In the genomic region with DNA sequence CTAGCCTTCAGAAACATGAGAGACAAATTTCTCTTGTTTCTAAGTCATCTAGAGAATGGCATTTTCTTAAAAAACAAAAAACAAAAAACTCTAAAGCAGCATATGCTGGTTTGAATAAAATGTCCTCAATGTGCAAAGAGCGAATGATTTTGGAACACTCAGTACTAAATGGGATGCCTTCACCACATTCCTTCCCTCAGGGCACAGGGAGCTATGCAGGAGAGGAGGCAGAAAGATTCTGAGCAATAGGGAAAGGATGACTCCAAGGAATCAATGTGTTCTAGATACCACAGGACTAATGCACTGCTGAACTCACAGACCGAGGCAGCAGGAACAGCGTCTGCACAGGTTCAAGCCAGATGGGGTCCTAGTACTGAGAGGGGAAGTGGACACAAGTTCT, we compare ENCODE assay signal across 23 mouse cellular contexts.
"Had no signal": no experiment of that assay in that cellular context is flagged by ENCODE, and none has a peak within 500 bp of the region (broad histone marks: within the 10 kb centered on the region; RNA-seq: fewer than 3 reads in every experiment).

No protein-coding gene starts in this region.

- H3K27ac ChIP-seq: heart, adult 2 months; heart, embryonic 13.5 days; heart, embryonic 15.5 days; hindbrain, embryonic 13.5 days; hindbrain, embryonic 15.5 days; hindbrain, postnatal 0 days; limb, embryonic 13.5 days; limb, embryonic 15.5 days; liver, embryonic 12.5 days; liver, embryonic 14.5 days had no signal

- ATAC-seq: hindbrain, postnatal 0 days; intestine, postnatal 0 days; liver, embryonic 12.5 days had no signal

- H3K4me1 ChIP-seq: heart, embryonic 15.5 days; hindbrain, embryonic 13.5 days; hindbrain, embryonic 15.5 days; limb, embryonic 13.5 days; limb, embryonic 15.5 days; liver, embryonic 12.5 days had no signal

- H3K9ac ChIP-seq: heart, embryonic 13.5 days; heart, embryonic 15.5 days; hindbrain, embryonic 13.5 days; hindbrain, embryonic 15.5 days; limb, embryonic 13.5 days; limb, embryonic 15.5 days; liver, embryonic 12.5 days; liver, embryonic 14.5 days had no signal

- DNase-seq: gastrocnemius, postnatal 14 days; gastrocnemius, postnatal 36 days; heart, adult 11 months; heart, adult 2 months; heart, postnatal 14 days; heart, postnatal 36 days; kidney, adult 18-20 months; kidney, adult 8-10 months; kidney, postnatal 10 days; kidney, postnatal 25 days; kidney, postnatal 4 days; left cerebral cortex, postnatal 4 days had no signal

- H3K27me3 ChIP-seq: heart, embryonic 13.5 days; heart, embryonic 15.5 days; hindbrain, embryonic 13.5 days; hindbrain, embryonic 15.5 days; limb, embryonic 13.5 days; limb, embryonic 15.5 days; liver, embryonic 12.5 days had no signal

- H3K4me2 ChIP-seq: heart, embryonic 11.5 days; heart, embryonic 13.5 days; heart, embryonic 15.5 days; hindbrain, embryonic 13.5 days; hindbrain, embryonic 15.5 days; limb, embryonic 13.5 days; limb, embryonic 15.5 days; liver, embryonic 12.5 days had no signal

- H3K9me3 ChIP-seq: limb, embryonic 15.5 days had no signal

- H3K36me3 ChIP-seq: hindbrain, embryonic 13.5 days; hindbrain, embryonic 15.5 days; limb, embryonic 13.5 days; limb, embryonic 15.5 days; liver, embryonic 12.5 days had no signal

- H3K4me3 ChIP-seq: heart, adult 2 months; heart, embryonic 13.5 days; heart, embryonic 15.5 days; hindbrain, embryonic 13.5 days; hindbrain, embryonic 15.5 days; limb, embryonic 13.5 days; limb, embryonic 15.5 days; liver, embryonic 12.5 days had no signal
